ENCODE assay signal across 8 mouse cellular contexts in genomic region chr19:6985951-6986708, GRCm38 (mm10). TPM values are rescaled to one million over a fixed set of nuclear protein-coding genes. Genes with fewer than 3 reads are reported as not detected.
A peak's percentile ranks its signal among the peaks of the same experiment; 100 is the strongest.
DNase-seq lines count a peak whose midpoint lies in the region; ATAC-seq lines count a peak whose summit lies in the region.

No protein-coding gene starts in this region.

- peaks cover 7% of the 10 kb centered on the region for H3K4me1 ChIP-seq in neural tube, embryonic 11.5 days (ENCODE audit: control insufficient read depth, insufficient read depth, low read length)
- H3K4me1 ChIP-seq in limb, embryonic 15.5 days = peaks cover 26% of the 10 kb centered on the region
- H3K4me1 ChIP-seq in stomach, embryonic 16.5 days (ENCODE audit: control insufficient read depth, insufficient read depth, low read length) = peaks cover 23% of the 10 kb centered on the region

- 83% methylated on average over 10 of the region's 10 CpGs for WGBS in neural tube, embryonic 11.5 days
- WGBS in limb, embryonic 15.5 days = 76% methylated on average over 10 of the region's 10 CpGs
- WGBS in stomach, embryonic 16.5 days = 77% methylated on average over 10 of the region's 10 CpGs

- DNase-seq in cerebellum, adult 9-10 months = peak; percentile 59
- DNase-seq in cerebellum, postnatal 4 days (ENCODE audit: low spot score in 2 of 2) = no peak
- no peak for DNase-seq in neural tube, embryonic 11.5 days (ENCODE audit: low spot score)
- DNase-seq in neural tube, embryonic 10.5 days (ENCODE audit: extremely low spot score, low spot score) = no peak
- DNase-seq in testis, postnatal 14 days (ENCODE audit: low spot score) = no peak
- DNase-seq in Muller cell, postnatal 12 days (ENCODE audit: inconsistent ontology term) = no peak

- no peak for ATAC-seq in neural tube, embryonic 11.5 days (ENCODE audit: insufficient read depth, low FRiP score, low TSS enrichment)
- ATAC-seq in limb, embryonic 15.5 days (ENCODE audit: insufficient number of reproducible peaks, low FRiP score, low TSS enrichment, low read depth) = no peak
- no peak for ATAC-seq in stomach, embryonic 16.5 days (ENCODE audit: insufficient read depth, low FRiP score)

- H3K27me3 ChIP-seq in neural tube, embryonic 11.5 days (ENCODE audit: control insufficient read depth, insufficient read depth, low read length) = no peaks in the 10 kb centered on the region
- H3K27me3 ChIP-seq in limb, embryonic 15.5 days = no peaks in the 10 kb centered on the region
- H3K27me3 ChIP-seq in stomach, embryonic 16.5 days (ENCODE audit: control insufficient read depth, insufficient read depth, low read length) = no peaks in the 10 kb centered on the region

- H3K4me2 ChIP-seq in neural tube, embryonic 11.5 days (ENCODE audit: low read depth) = peak overlapping the region; percentile 95
- H3K4me2 ChIP-seq in limb, embryonic 15.5 days = peak overlapping the region; percentile 83
- H3K4me2 ChIP-seq in stomach, embryonic 16.5 days (ENCODE audit: low read depth, low read length) = peak overlapping the region; percentile 94

- H3K9me3 ChIP-seq in neural tube, embryonic 11.5 days (ENCODE audit: control insufficient read depth, low read length) = no peaks in the 10 kb centered on the region
- no peaks in the 10 kb centered on the region for H3K9me3 ChIP-seq in limb, embryonic 15.5 days
- no peaks in the 10 kb centered on the region for H3K9me3 ChIP-seq in stomach, embryonic 16.5 days (replicated peaks; ENCODE audit: control insufficient read depth, low read length)

- no peak overlapping the region for H3K27ac ChIP-seq in neural tube, embryonic 11.5 days (ENCODE audit: low read depth, low read length)
- peak overlapping the region; percentile 90; the same call in 1 of the 2 replicates for H3K27ac ChIP-seq in limb, embryonic 15.5 days
- no peak overlapping the region for H3K27ac ChIP-seq in stomach, embryonic 16.5 days (ENCODE audit: low read length)

- no peak overlapping the region for H3K9ac ChIP-seq in neural tube, embryonic 11.5 days (ENCODE audit: low read length)
- peak overlapping the region; percentile 93; the same call in 1 of the 2 replicates for H3K9ac ChIP-seq in limb, embryonic 15.5 days
- H3K9ac ChIP-seq in stomach, embryonic 16.5 days (ENCODE audit: low read length) = peak overlapping the region; percentile 98

- peaks cover 3% of the 10 kb centered on the region; the same call in 1 of the 2 replicates for H3K36me3 ChIP-seq in neural tube, embryonic 11.5 days (ENCODE audit: control insufficient read depth, insufficient read depth, low read length)
- H3K36me3 ChIP-seq in limb, embryonic 15.5 days = peaks cover 36% of the 10 kb centered on the region
- peaks cover 11% of the 10 kb centered on the region for H3K36me3 ChIP-seq in stomach, embryonic 16.5 days (ENCODE audit: control insufficient read depth, insufficient read depth, low read length)

- H3K4me3 ChIP-seq in neural tube, embryonic 11.5 days (ENCODE audit: low read depth, low read length) = peak overlapping the region; percentile 91
- H3K4me3 ChIP-seq in limb, embryonic 15.5 days = peak overlapping the region; percentile 91
- peak overlapping the region; percentile 88 for H3K4me3 ChIP-seq in stomach, embryonic 16.5 days (replicated peaks; ENCODE audit: low read length)

RNA-seq across cellular contexts. Expression of gene Vegfb, which starts 1.3 kb away (rescaled TPM):
- polyA plus RNA-seq in neural tube, embryonic 11.5 days (2014; fragmentation: Nextera tagmentation; extraction: Ambion mirVana) = 27.8 and 29.4 TPM in 2 replicates
- 39.9 and 46.3 TPM in 2 replicates for polyA plus RNA-seq in limb, embryonic 15.5 days (2015; fragmentation: Nextera tagmentation; extraction: Ambion mirVana)
- polyA plus RNA-seq in stomach, embryonic 16.5 days (2015; fragmentation: Nextera tagmentation; extraction: Ambion mirVana) = 19.0 and 19.7 TPM in 2 replicates

RNA-seq across cellular contexts. Expression of gene Fkbp2, which starts 5.8 kb away (rescaled TPM):
- 80.1 and 86.5 TPM in 2 replicates for polyA plus RNA-seq in neural tube, embryonic 11.5 days (2014; fragmentation: Nextera tagmentation; extraction: Ambion mirVana)
- polyA plus RNA-seq in limb, embryonic 15.5 days (2015; fragmentation: Nextera tagmentation; extraction: Ambion mirVana) = 117 and 124 TPM in 2 replicates
- polyA plus RNA-seq in stomach, embryonic 16.5 days (2015; fragmentation: Nextera tagmentation; extraction: Ambion mirVana) = 153 and 158 TPM in 2 replicates

RNA-seq across cellular contexts. Expression of gene Dnajc4, which starts 6.2 kb away (rescaled TPM):
- polyA plus RNA-seq in neural tube, embryonic 11.5 days (2014; fragmentation: Nextera tagmentation; extraction: Ambion mirVana) = 16.2 and 17.3 TPM in 2 replicates
- 23.8 and 30.6 TPM in 2 replicates for polyA plus RNA-seq in limb, embryonic 15.5 days (2015; fragmentation: Nextera tagmentation; extraction: Ambion mirVana)
- 28.8 TPM in 2 replicates for polyA plus RNA-seq in stomach, embryonic 16.5 days (2015; fragmentation: Nextera tagmentation; extraction: Ambion mirVana)

RNA-seq across cellular contexts. Expression of gene Nudt22, which starts 9.8 kb away (rescaled TPM):
- polyA plus RNA-seq in neural tube, embryonic 11.5 days (2014; fragmentation: Nextera tagmentation; extraction: Ambion mirVana) = 19.6 and 20.5 TPM in 2 replicates
- 21.7 and 24.1 TPM in 2 replicates for polyA plus RNA-seq in limb, embryonic 15.5 days (2015; fragmentation: Nextera tagmentation; extraction: Ambion mirVana)
- 22.9 and 26.6 TPM in 2 replicates for polyA plus RNA-seq in stomach, embryonic 16.5 days (2015; fragmentation: Nextera tagmentation; extraction: Ambion mirVana)

RNA-seq across cellular contexts. Expression of gene Trpt1, which starts 9.8 kb away (rescaled TPM):
- polyA plus RNA-seq in neural tube, embryonic 11.5 days (2014; fragmentation: Nextera tagmentation; extraction: Ambion mirVana) = 9.7 and 12.1 TPM in 2 replicates
- polyA plus RNA-seq in limb, embryonic 15.5 days (2015; fragmentation: Nextera tagmentation; extraction: Ambion mirVana) = 11.9 and 12.2 TPM in 2 replicates
- polyA plus RNA-seq in stomach, embryonic 16.5 days (2015; fragmentation: Nextera tagmentation; extraction: Ambion mirVana) = 10.7 and 12.0 TPM in 2 replicates
